Mouse (Mus musculus): ENCODE data around the gene Veph1. TPM values are rescaled to one million over a fixed set of nuclear protein-coding genes. Genes with fewer than 3 reads are reported as not detected.
A peak's percentile ranks its signal among the peaks of the same experiment; 100 is the strongest.

Veph1 gene
- polyA plus RNA-seq, 1 experiment from 2014 or later, result 4.4 TPM

DNA sequence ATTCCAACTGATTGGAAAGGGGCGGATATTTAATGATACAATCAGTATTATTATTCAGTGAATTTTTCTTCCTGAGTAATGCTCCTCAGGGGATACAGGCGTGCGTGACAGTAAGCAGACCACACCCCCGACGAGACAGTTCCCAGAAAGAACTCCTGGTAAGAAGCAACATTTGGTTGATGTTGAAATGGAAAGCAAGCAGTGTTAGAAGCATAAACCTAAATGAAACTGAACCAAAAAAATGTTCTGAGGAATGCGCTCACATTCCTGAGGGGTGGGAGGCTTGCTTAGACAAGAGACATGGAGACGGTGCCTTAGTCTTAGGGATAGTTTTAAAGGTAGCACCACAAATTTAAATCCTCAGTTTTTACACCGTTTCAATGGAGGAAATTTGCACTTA lies 80.9 kb downstream of the Veph1 start:
- Histone ChIP-seq H3K4me2 (ENCODE audit: low read depth) (no peak overlapping the region), H3K9ac (ENCODE audit: low read length) (no peak overlapping the region), H3K27me3 (ENCODE audit: control insufficient read depth, insufficient read depth, low read length) (no peaks in the 10 kb centered on the region), H3K27ac (ENCODE audit: low read depth, low read length) (no peak overlapping the region), H3K4me3 (ENCODE audit: low read depth, low read length) (no peak overlapping the region), H3K4me1 (ENCODE audit: control insufficient read depth, insufficient read depth, low read length) (no peaks in the 10 kb centered on the region), H3K36me3 (ENCODE audit: control insufficient read depth, insufficient read depth, low read length) (no peaks in the 10 kb centered on the region), H3K9me3 (ENCODE audit: control insufficient read depth, low read length) (no peaks in the 10 kb centered on the region)
- 73% methylated on average over 8 of the region's 8 CpGs for WGBS
- ATAC-seq (ENCODE audit: insufficient read depth, low FRiP score, low TSS enrichment), result no peak
- DNase-seq (ENCODE audit: low spot score), result no peak

DNA sequence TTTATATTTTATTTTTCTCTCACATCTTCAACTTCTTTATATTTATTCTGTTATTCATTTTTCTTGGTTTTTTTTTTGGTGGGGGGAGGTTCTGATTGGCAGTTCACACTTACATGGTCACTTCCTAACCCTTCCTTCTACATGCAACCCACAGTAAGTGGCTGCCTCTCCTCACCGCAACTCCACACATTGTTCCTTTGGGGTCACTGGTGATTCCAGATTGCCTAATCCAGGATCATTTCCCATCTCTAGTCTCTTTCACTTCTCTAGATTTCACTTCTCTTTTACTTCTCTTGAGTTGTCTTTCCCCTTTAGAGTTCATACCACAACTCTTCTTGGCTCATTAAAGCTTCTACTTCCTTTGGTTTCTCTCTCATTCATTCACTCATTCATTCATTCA lies 83.1 kb downstream of the Veph1 start:
- no peak for ATAC-seq (ENCODE audit: insufficient read depth, low FRiP score, low TSS enrichment)
- H3K27me3 ChIP-seq (ENCODE audit: control insufficient read depth, insufficient read depth, low read length), result no peaks in the 10 kb centered on the region
- no peak overlapping the region for H3K27ac ChIP-seq (ENCODE audit: low read depth, low read length)
- H3K9me3 ChIP-seq (ENCODE audit: control insufficient read depth, low read length), result no peaks in the 10 kb centered on the region
- 96% methylated on average over 1 of the region's 1 CpGs for WGBS
- H3K9ac ChIP-seq (ENCODE audit: low read length), result no peak overlapping the region
- H3K36me3 ChIP-seq (ENCODE audit: control insufficient read depth, insufficient read depth, low read length), result no peaks in the 10 kb centered on the region
- no peak for DNase-seq (ENCODE audit: low spot score)
- H3K4me3 ChIP-seq (ENCODE audit: low read depth, low read length), result no peak overlapping the region
- H3K4me2 ChIP-seq (ENCODE audit: low read depth), result no peak overlapping the region
- no peaks in the 10 kb centered on the region for H3K4me1 ChIP-seq (ENCODE audit: control insufficient read depth, insufficient read depth, low read length)

DNA sequence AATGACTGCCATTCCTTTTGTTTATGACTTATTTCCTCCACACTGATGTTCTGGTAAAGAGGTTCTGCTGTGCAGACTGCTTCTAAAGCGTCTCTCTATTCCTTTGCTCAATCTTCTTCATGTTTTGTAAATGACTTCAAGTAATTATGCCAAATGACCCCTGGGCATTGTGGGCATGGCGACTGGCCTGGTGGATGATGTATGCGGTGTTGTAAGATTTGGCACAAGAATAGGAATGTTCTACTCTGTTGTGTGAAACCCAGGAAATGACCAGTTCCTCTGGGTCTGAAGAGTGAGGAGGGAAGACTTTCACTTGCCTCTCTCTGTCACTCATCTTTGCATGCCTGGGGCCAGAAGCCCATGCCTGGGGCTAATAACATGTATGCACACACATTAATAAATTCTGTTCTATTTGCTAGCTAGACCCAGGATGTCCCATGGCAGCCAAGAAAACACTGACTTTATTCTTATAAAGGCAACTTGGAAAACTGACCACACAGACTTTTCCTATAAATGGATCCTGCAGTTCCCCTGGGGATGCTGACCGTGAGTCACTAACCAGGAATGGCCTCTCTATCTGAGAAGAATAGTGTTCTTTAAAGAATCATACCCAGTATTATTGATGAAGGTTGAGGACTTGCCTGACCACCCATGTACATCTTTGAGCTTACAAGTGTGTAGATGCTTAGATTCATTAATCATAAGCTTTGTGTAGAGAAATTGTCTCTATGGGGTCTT lies 87.6 kb downstream of the Veph1 start:
- Histone ChIP-seq H3K27me3 (ENCODE audit: control insufficient read depth, insufficient read depth, low read length) (no peaks in the 10 kb centered on the region), H3K9me3 (ENCODE audit: control insufficient read depth, low read length) (no peaks in the 10 kb centered on the region), H3K27ac (ENCODE audit: low read depth, low read length) (no peak overlapping the region), H3K4me2 (ENCODE audit: low read depth) (no peak overlapping the region), H3K36me3 (ENCODE audit: control insufficient read depth, insufficient read depth, low read length) (no peaks in the 10 kb centered on the region), H3K4me3 (ENCODE audit: low read depth, low read length) (no peak overlapping the region), H3K9ac (ENCODE audit: low read length) (no peak overlapping the region), H3K4me1 (ENCODE audit: control insufficient read depth, insufficient read depth, low read length) (no peaks in the 10 kb centered on the region)
- ATAC-seq (ENCODE audit: insufficient read depth, low FRiP score, low TSS enrichment) (no peak), DNase-seq (ENCODE audit: low spot score) (no peak)
- 89% methylated on average over 4 of the region's 4 CpGs for WGBS

DNA sequence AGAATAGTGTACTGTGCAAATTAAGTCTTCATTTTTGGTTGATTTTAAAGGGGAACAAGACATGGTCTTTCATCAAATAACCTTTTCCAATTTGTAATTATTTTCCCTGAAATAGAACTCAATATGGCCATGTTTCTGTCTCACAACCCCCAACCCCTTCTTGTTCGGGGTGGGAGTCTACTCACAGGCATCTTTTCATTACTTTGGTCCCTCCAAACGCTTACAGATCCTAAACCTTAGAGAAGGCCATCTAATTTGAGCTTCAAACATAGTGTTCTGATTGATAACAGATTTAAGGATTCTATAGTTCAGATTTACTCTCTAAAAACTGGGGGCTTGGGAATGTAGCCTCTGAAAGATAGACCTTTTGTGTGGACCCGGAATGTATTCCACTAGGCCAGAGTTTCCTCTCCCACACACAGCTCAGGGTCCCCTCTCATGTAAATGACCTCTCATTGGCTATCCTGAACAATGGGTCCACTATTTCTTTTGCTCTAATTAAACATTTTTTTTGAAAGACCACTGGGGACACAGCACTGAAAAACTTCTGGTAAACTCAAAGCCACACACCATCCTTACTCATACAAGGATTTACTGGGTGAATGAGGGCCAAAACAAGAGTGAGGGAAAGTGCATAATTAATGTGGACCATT lies 102.6 kb downstream of the Veph1 start:
- Histone ChIP-seq H3K4me1 (ENCODE audit: control insufficient read depth, insufficient read depth, low read length) (no peaks in the 10 kb centered on the region), H3K9ac (ENCODE audit: low read length) (no peak overlapping the region), H3K27ac (ENCODE audit: low read depth, low read length) (no peak overlapping the region), H3K4me2 (ENCODE audit: low read depth) (no peak overlapping the region), H3K36me3 (ENCODE audit: control insufficient read depth, insufficient read depth, low read length) (no peaks in the 10 kb centered on the region), H3K9me3 (ENCODE audit: control insufficient read depth, low read length) (no peaks in the 10 kb centered on the region), H3K27me3 (ENCODE audit: control insufficient read depth, insufficient read depth, low read length) (no peaks in the 10 kb centered on the region), H3K4me3 (ENCODE audit: low read depth, low read length) (no peak overlapping the region)
- ATAC-seq (ENCODE audit: insufficient read depth, low FRiP score, low TSS enrichment) (no peak), DNase-seq (ENCODE audit: low spot score) (no peak)
- WGBS, result 80% methylated on average over 3 of the region's 3 CpGs

DNA sequence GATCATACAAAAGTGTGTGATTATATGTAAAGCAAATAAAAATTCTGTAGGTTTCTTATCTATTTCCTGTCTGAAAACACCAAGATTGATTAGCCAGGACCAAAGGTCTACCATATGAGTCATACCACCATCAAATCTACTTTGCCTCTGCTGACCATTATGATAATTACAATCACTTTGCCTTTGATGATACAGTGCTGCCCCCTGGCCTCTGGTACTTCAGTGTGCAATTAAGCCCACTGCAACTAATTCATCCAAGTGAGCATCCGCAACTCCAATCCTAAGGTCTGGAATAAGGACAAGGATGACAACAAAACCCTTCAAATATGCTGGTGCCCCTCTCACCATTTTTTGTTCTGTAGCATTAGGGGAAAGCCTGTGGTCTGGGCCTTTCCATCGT lies 117.0 kb downstream of the Veph1 start:
- DNase-seq (ENCODE audit: low spot score) (no peak), ATAC-seq (ENCODE audit: insufficient read depth, low FRiP score, low TSS enrichment) (no peak)
- H3K4me2 ChIP-seq (ENCODE audit: low read depth), result no peak overlapping the region
- 70% methylated on average over 2 of the region's 2 CpGs for WGBS
- H3K4me1 ChIP-seq (ENCODE audit: control insufficient read depth, insufficient read depth, low read length), result no peaks in the 10 kb centered on the region
- no peaks in the 10 kb centered on the region for H3K36me3 ChIP-seq (ENCODE audit: control insufficient read depth, insufficient read depth, low read length)
- H3K4me3 ChIP-seq (ENCODE audit: low read depth, low read length), result no peak overlapping the region
- H3K27ac ChIP-seq (ENCODE audit: low read depth, low read length), result no peak overlapping the region
- no peak overlapping the region for H3K9ac ChIP-seq (ENCODE audit: low read length)
- H3K27me3 ChIP-seq (ENCODE audit: control insufficient read depth, insufficient read depth, low read length), result no peaks in the 10 kb centered on the region
- H3K9me3 ChIP-seq (ENCODE audit: control insufficient read depth, low read length), result no peaks in the 10 kb centered on the region

DNA sequence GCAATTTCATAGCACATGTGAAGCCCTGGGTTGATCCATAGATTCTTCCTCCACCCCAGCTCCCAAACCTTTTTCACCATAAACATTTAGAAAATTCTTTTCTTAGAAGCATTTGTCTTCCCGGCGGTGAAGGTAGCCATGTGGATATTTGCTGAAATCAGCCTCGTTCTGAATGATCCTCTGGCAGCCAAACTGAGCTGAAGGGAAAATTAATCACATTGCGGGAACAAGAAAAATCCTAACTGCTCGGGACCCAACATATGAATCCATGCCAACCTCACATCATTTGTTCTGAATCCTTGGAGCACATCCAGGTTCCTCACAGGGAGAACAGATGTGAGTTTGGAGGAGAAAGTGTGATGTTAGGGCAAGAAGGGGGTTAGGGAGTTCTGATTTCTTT lies 123.7 kb downstream of the Veph1 start:
- Histone ChIP-seq H3K4me2 (ENCODE audit: low read depth) (no peak overlapping the region), H3K9ac (ENCODE audit: low read length) (no peak overlapping the region), H3K4me3 (ENCODE audit: low read depth, low read length) (no peak overlapping the region), H3K9me3 (ENCODE audit: control insufficient read depth, low read length) (no peaks in the 10 kb centered on the region), H3K27me3 (ENCODE audit: control insufficient read depth, insufficient read depth, low read length) (no peaks in the 10 kb centered on the region), H3K27ac (ENCODE audit: low read depth, low read length) (no peak overlapping the region), H3K4me1 (ENCODE audit: control insufficient read depth, insufficient read depth, low read length) (no peaks in the 10 kb centered on the region), H3K36me3 (ENCODE audit: control insufficient read depth, insufficient read depth, low read length) (no peaks in the 10 kb centered on the region)
- 75% methylated on average over 5 of the region's 5 CpGs for WGBS
- ATAC-seq (ENCODE audit: insufficient read depth, low FRiP score, low TSS enrichment) (no peak), DNase-seq (ENCODE audit: low spot score) (no peak)

DNA sequence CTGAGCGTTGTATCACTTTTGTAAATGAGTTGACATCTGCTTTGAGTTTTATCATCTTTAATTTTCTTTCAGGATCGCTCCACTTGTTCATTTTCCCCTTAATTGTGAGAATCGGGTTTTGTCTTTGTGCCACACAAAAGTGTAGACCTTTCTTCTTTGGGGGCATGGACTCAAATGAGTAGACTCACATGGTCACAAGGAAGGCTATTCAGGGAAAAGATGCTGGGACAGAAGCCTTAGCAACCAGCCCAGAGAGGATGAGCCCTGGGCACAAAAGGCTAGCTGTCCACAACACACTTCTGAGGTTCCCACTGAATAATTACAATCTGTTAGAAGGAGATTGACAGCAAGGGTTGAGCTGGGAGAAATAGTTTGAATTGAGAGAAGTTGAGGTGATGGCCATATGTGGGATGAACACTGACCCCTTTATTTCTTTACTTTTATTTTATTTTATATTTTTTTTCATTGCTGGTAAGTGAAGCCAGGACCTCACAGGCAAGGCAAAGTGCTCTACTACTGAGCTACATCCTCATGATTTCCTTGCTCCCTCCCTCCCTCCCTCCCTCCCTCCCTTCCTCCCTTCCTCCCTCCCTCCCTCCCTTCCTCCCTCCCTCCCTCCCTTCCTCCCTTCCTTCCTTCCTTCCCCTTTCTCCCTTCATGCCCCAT lies 126.6 kb downstream of the Veph1 start:
- Histone ChIP-seq H3K4me3 (ENCODE audit: low read depth, low read length) (no peak overlapping the region), H3K4me1 (ENCODE audit: control insufficient read depth, insufficient read depth, low read length) (no peaks in the 10 kb centered on the region), H3K9me3 (ENCODE audit: control insufficient read depth, low read length) (no peaks in the 10 kb centered on the region), H3K4me2 (ENCODE audit: low read depth) (no peak overlapping the region), H3K36me3 (ENCODE audit: control insufficient read depth, insufficient read depth, low read length) (no peaks in the 10 kb centered on the region), H3K9ac (ENCODE audit: low read length) (no peak overlapping the region), H3K27me3 (ENCODE audit: control insufficient read depth, insufficient read depth, low read length) (no peaks in the 10 kb centered on the region), H3K27ac (ENCODE audit: low read depth, low read length) (no peak overlapping the region)
- WGBS, result 72% methylated on average over 3 of the region's 3 CpGs
- ATAC-seq (ENCODE audit: insufficient read depth, low FRiP score, low TSS enrichment), result peak; percentile 41; the same call in 1 of the 2 replicates
- DNase-seq (ENCODE audit: low spot score), result no peak

DNA sequence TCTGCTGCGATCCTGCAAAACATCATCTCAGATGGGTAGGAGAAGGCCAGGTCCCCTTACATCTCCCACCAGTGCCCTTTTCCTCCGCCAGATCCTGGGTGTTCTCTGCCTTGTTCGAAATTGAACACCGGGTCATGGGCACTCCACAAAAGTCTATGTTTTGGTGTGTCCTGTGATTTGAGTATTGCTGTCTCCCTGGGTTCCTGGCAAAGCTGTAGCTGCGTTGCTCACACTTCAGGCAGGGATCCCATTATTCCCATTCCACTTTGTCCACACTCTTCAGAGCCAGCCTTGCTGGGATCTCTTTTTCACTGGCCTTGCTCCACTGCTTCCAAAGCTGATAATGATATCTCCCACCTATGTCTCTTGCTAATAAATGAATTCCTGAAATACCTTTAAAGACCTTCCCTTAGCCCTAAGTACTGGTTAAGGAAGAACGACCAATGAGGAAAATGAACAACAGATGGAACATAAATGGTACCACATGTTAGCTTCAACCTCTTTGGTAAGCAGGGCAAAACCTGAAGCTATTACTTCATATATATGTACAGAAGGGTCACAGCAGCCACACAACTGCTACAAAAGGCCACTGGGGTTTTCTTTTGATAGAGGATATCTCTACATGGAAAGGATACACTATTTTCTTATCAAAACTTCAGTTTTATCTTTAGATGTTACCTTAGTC lies 129.9 kb downstream of the Veph1 start:
- Histone ChIP-seq H3K36me3 (ENCODE audit: control insufficient read depth, insufficient read depth, low read length) (no peaks in the 10 kb centered on the region), H3K4me2 (ENCODE audit: low read depth) (no peak overlapping the region), H3K4me3 (ENCODE audit: low read depth, low read length) (no peak overlapping the region), H3K9me3 (ENCODE audit: control insufficient read depth, low read length) (no peaks in the 10 kb centered on the region), H3K4me1 (ENCODE audit: control insufficient read depth, insufficient read depth, low read length) (no peaks in the 10 kb centered on the region), H3K27me3 (ENCODE audit: control insufficient read depth, insufficient read depth, low read length) (no peaks in the 10 kb centered on the region), H3K27ac (ENCODE audit: low read depth, low read length) (0 out of 2 replicates have a peak overlapping the region, but pooled peaks have one; percentile 49), H3K9ac (ENCODE audit: low read length) (no peak overlapping the region)
- no peak for DNase-seq (ENCODE audit: low spot score)
- WGBS, result 72% methylated on average over 6 of the region's 6 CpGs
- ATAC-seq (ENCODE audit: insufficient read depth, low FRiP score, low TSS enrichment), result no peak

All from neural tube, embryonic 11.5 days (tissue).